ENCODE assay signal across 19 mouse cellular contexts in the genomic region with DNA sequence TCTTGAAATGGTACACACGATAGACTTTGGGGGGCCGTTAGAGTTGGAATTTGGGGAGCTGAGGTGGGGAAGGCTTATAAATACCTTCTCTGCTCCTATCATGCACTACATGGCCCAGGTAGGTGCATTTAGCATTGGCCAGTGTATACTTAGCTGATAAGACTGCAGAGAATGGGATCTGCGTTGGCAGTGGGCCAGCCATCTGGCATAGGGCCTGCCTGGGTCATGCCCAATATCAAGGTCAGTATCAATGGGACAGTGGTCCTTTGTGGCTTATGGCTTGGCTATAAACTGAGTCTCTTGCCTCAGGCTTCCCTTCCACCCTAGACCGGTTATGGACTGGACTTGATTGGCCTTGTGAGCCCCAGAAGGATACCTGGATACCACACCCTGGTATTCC.
"Had no signal": no experiment of that assay in that cellular context is flagged by ENCODE, and none has a peak within 500 bp of the region (broad histone marks: within the 10 kb centered on the region; RNA-seq: fewer than 3 reads in every experiment).

No protein-coding gene starts in this region.

- H3K36me3 ChIP-seq: midbrain, embryonic 10.5 days; midbrain, embryonic 12.5 days; neural tube, embryonic 13.5 days; neural tube, embryonic 15.5 days had no signal

- ATAC-seq: midbrain, embryonic 16.5 days had no signal

- H3K27ac ChIP-seq: midbrain, embryonic 10.5 days; midbrain, embryonic 12.5 days; neural tube, embryonic 13.5 days; neural tube, embryonic 15.5 days had no signal

- H3K4me1 ChIP-seq: midbrain, embryonic 10.5 days; midbrain, embryonic 12.5 days; neural tube, embryonic 13.5 days had no signal

- H3K9me3 ChIP-seq: midbrain, embryonic 10.5 days; midbrain, embryonic 12.5 days; neural tube, embryonic 13.5 days; neural tube, embryonic 15.5 days had no signal

- H3K9ac ChIP-seq: lung, embryonic 14.5 days; midbrain, embryonic 12.5 days; neural tube, embryonic 13.5 days; neural tube, embryonic 15.5 days had no signal

- DNase-seq: lung, adult 18-20 months; lung, embryonic 14.5 days; lung, postnatal 10 days; lung, postnatal 4 days; midbrain, embryonic 14.5 days; retina, postnatal 1 day; right cerebral cortex, adult 18-20 months; right cerebral cortex, postnatal 25 days; right cerebral cortex, postnatal 4 days; spleen, adult 18-20 months; thymus, adult 18-20 months; thymus, postnatal 14 days; thymus, postnatal 36 days had no signal

- H3K27me3 ChIP-seq: midbrain, embryonic 12.5 days; neural tube, embryonic 13.5 days; neural tube, embryonic 15.5 days had no signal

- H3K4me3 ChIP-seq: midbrain, embryonic 10.5 days; midbrain, embryonic 12.5 days; myocyte; neural tube, embryonic 13.5 days; neural tube, embryonic 15.5 days had no signal

- H3K4me2 ChIP-seq: lung, embryonic 14.5 days; midbrain, embryonic 12.5 days; neural tube, embryonic 13.5 days; neural tube, embryonic 15.5 days had no signal
